Mouse (Mus musculus) effector memory CD4-positive, alpha-beta T cell, adult 5 months (primary cell): ENCODE data around the gene Olfr201. TPM values are rescaled to one million over a fixed set of nuclear protein-coding genes. Genes with fewer than 3 reads are reported as not detected.

Experiments
- polyA plus RNA-seq: library from polyadenylated mRNA; unstranded; fragments of 100-300 nt; shearing (Covaris generic); gene quantifications from one replicate; pipeline ENCODE4 v1.2.1, GENCODE M21; 2017

Gene Olfr201
- polyA plus RNA-seq, result not detected

GRCm38 (mm10) chr16:59272532-59272931, at the start of gene Olfr201:
Gene Olfr201, minus strand, starts transcription at chr16:59272632.

GRCm38 (mm10) chr16:59318148-59318547, 45.7 kb upstream of the Olfr201 start, which contains the start of gene Olfr204:
Gene Olfr204, minus strand, starts transcription at chr16:59318248.

GRCm38 (mm10) chr16:59298581-59298980, 26.1 kb upstream of the Olfr201 start, which contains the start of gene Olfr203:
Gene Olfr203, plus strand, starts transcription at chr16:59298881.

GRCm38 (mm10) chr16:59286693-59287092, 14.3 kb upstream of the Olfr201 start, which contains the start of gene Olfr202:
Gene Olfr202, minus strand, starts transcription at chr16:59286793.

GRCm38 (mm10) chr16:59219667-59220066, 52.8 kb downstream of the Olfr201 start, which contains the start of gene Olfr199:
Gene Olfr199, minus strand, starts transcription at chr16:59219767.

Other genes with a start within 250 kb of the Olfr201 start
- gene Olfr186, start 242.3 kb downstream of the Olfr201 start, polyA plus RNA-seq, result 0.16 TPM
- not detected for gene Olfr187, start 232.9 kb downstream of the Olfr201 start, polyA plus RNA-seq
- not detected for gene Olfr190, start 194.6 kb downstream of the Olfr201 start, polyA plus RNA-seq
- not detected for gene Olfr191, start 182.8 kb downstream of the Olfr201 start, polyA plus RNA-seq
- gene Olfr193, start 160.8 kb downstream of the Olfr201 start, polyA plus RNA-seq, result not detected
- not detected for gene Olfr194, start 151.6 kb downstream of the Olfr201 start, polyA plus RNA-seq
- not detected for gene Olfr195, start 125.6 kb downstream of the Olfr201 start, polyA plus RNA-seq
- not detected for gene Olfr196, start 102.2 kb downstream of the Olfr201 start, polyA plus RNA-seq
- gene Olfr198, start 69.1 kb downstream of the Olfr201 start, polyA plus RNA-seq, result not detected
- not detected for gene Olfr199, start 52.9 kb downstream of the Olfr201 start, polyA plus RNA-seq
- gene Olfr202, start 14.2 kb upstream of the Olfr201 start, polyA plus RNA-seq, result not detected
- gene Olfr203, start 26.2 kb upstream of the Olfr201 start, polyA plus RNA-seq, result not detected
- not detected for gene Olfr204, start 45.6 kb upstream of the Olfr201 start, polyA plus RNA-seq
- not detected for gene Olfr205, start 58.5 kb upstream of the Olfr201 start, polyA plus RNA-seq
- not detected for gene Olfr206, start 76.6 kb upstream of the Olfr201 start, polyA plus RNA-seq
- not detected for gene Olfr209, start 91.4 kb upstream of the Olfr201 start, polyA plus RNA-seq
- gene Gabrr3, start 134.7 kb upstream of the Olfr201 start, polyA plus RNA-seq, result not detected
- gene Riox2, start 199.1 kb upstream of the Olfr201 start, polyA plus RNA-seq, result 49.8 TPM